Mouse (Mus musculus) forebrain, embryonic 11.5 days (tissue): ENCODE results near the gene Card14. TPM values are rescaled to one million over a fixed set of nuclear protein-coding genes. Genes with fewer than 3 reads are reported as not detected.
A peak's percentile ranks its signal among the peaks of the same experiment; 100 is the strongest.
"Not testable (repeated sequence)": the region's sequence is repeated elsewhere in the genome, so short reads cannot be mapped to it uniquely, and the experiment has no call there.

Source experiments
- ATAC-seq: fragments of 200-750 bp; cut with Nextera tagmentation; replicated peaks from 2 replicates; pipeline ENCODE4 v1.8.0; 2017; ENCODE audit warnings: moderate TSS enrichment; ENCODE audit not compliant: low FRiP score
- DNase-seq: peaks from one replicate; pipeline ENCODE4 v3.0.0-alpha.2; 2017; ENCODE audit warnings: low spot score
- H3K27ac ChIP-seq: fragments of 300-500 bp; sonication (generic); 2 replicates; pipeline ENCODE4 v1.5.1; 2014; ENCODE audit warnings: low read depth, low read length
- H3K27me3 ChIP-seq: fragments of 300-500 bp; sonication (generic); 2 replicates; pipeline ENCODE4 v1.6.1; 2014; ENCODE audit warnings: mild to moderate bottlenecking, low read length, mixed read lengths; ENCODE audit not compliant: control insufficient read depth, insufficient read depth
- H3K36me3 ChIP-seq: fragments of 300-500 bp; sonication (generic); 2 replicates; pipeline ENCODE4 v1.6.1; 2014; ENCODE audit warnings: mild to moderate bottlenecking, low read length, moderate library complexity, mixed read lengths; ENCODE audit not compliant: control insufficient read depth, insufficient read depth
- H3K4me1 ChIP-seq: fragments of 300-500 bp; sonication (generic); replicated peaks from 2 replicates; pipeline ENCODE4 v1.6.1; 2014; ENCODE audit warnings: low read length, mixed read lengths; ENCODE audit not compliant: control insufficient read depth, insufficient read depth
- H3K4me2 ChIP-seq: fragments of 300-500 bp; sonication (generic); 2 replicates; pipeline ENCODE4 v1.6.1; 2014; ENCODE audit warnings: low read depth, mild to moderate bottlenecking, low read length, moderate library complexity, mixed read lengths; ENCODE audit not compliant: severe bottlenecking
- H3K4me3 ChIP-seq: fragments of 300-500 bp; sonication (generic); 2 replicates; pipeline ENCODE4 v1.5.1; 2014; ENCODE audit warnings: low read depth, low read length
- H3K9ac ChIP-seq: fragments of 300-500 bp; sonication (generic); 2 replicates; pipeline ENCODE4 v1.6.1; 2014; ENCODE audit warnings: low read length
- H3K9me3 ChIP-seq: fragments of 300-500 bp; sonication (generic); 2 replicates; pipeline ENCODE4 v1.6.1; 2016; ENCODE audit warnings: low read length, mixed read lengths; ENCODE audit not compliant: control insufficient read depth
- WGBS: fragments of 180-500 bp; shearing (Covaris S2); extraction: QIAGEN DNeasy Blood & Tissue Kit; methylation state at CpG from one replicate; pipeline ENCODE4 v1.1.7; 2014; 5-methylcytosine and 5-hydroxymethylcytosine counted together
- polyA plus RNA-seq: library from polyadenylated mRNA; unstranded; fragments of >200 nt; fragmentation: Nextera tagmentation; extraction: Ambion mirVana; gene quantifications from 2 replicates; pipeline ENCODE4 v1.2.1, GENCODE M21; 2014

Card14 gene
- polyA plus RNA-seq, 1 experiment from 2014 or later = not detected

DNA sequence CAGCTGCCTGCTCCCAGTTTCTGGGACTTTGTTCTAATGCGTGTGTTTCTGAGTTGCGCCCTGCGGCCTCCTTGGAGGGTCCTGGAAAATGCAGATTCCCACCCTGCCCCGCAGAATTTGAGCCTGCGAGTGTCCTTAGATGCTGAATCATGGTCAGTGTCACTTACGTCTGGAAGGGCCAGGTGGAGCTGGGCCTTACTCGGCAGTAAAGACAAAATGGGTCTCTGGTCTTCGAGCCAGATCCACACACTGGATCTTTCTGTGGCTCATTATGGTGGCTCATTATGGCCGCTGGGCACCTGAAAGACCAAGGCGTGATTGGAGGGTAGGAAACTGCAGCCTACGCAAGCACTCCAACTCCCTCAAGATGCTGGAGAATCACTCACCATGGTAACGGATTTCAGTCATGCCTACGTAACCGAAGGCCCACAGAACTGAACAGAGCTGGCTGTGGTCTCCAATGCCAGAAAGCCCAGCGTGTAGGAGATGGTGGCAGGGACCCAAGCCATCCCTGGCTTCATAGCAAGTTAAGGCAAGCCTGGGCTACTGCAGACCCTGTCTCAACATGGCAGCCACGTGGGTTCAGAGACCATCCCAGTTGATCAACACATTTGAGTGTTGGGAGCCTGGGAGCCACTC lies 38.9 kb upstream of the Card14 start:
- H3K27ac ChIP-seq = no peak overlapping the region
- peak overlapping the region; percentile 96 for H3K4me2 ChIP-seq
- no peak for DNase-seq
- H3K27me3 ChIP-seq = no peaks in the 10 kb centered on the region
- 82% methylated on average over 16 of the region's 16 CpGs for WGBS
- peak overlapping the region; percentile 57 for H3K4me3 ChIP-seq
- no peaks in the 10 kb centered on the region for H3K36me3 ChIP-seq
- no peak for ATAC-seq
- no peaks in the 10 kb centered on the region for H3K9me3 ChIP-seq
- peaks cover 6% of the 10 kb centered on the region for H3K4me1 ChIP-seq
- H3K9ac ChIP-seq = peak overlapping the region; percentile 61

DNA sequence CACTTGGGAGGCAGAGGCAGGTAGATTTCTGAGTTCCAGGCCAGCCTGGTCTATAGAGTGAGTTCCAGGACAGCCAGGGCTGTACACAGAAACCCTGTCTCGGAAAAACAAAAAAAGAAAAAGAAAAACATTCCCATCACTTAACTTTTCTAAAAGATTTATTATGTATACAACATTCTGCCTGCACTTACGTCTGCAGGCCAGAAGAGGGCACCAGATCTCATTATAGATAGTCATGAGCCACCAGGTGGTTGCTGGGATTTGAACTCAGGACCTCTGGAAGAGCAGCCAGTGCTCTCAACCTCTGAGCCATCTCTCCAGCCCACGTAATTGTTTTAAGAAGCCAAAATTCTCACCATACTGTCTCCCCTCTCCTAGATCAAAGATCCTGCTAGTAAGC lies 35.1 kb upstream of the Card14 start:
- not testable (repeated sequence) for H3K36me3 ChIP-seq

DNA sequence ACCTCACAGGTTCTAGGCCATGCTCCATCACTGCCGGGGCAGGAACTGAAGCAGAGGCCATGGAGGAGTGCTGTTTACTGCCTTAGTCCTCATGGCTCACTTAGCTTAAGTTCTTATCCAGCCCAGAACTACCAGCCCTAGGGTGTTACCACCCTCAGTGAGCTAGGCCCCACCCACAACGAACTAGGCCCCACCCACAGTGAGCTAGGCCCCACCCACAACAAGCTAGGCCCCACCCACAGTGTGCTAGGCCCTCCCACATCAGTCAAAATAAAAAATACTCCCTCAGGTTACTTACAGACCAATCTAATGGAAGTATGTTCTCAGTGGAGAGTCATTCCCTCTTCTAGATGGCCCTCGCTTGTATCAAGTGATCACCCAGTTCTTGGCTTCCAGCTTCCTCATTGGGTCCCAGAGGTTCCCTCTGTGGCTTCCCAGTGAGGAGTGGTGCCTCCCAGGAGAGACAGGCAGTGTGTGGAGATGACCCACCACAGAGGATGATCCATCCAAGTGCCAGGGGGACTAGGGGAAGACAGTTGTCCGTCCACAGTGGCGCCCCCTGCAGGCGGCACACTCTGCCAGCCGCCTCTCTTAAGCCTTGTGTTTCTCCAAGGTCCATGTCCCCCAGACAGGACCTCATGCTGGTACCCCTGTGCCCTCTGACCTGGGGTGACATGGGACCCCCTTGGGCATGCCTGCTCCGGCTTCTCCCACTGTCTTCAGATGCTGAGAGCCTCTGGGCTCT lies 34.2 kb upstream of the Card14 start:
- no peak overlapping the region for H3K4me3 ChIP-seq
- no peak overlapping the region for H3K27ac ChIP-seq
- H3K27me3 ChIP-seq = no peaks in the 10 kb centered on the region
- no peak for ATAC-seq
- H3K4me1 ChIP-seq = peaks cover 2% of the 10 kb centered on the region; the same call in 1 of the 2 replicates
- H3K9ac ChIP-seq = no peak overlapping the region
- no peaks in the 10 kb centered on the region for H3K36me3 ChIP-seq
- DNase-seq = no peak
- H3K9me3 ChIP-seq = no peaks in the 10 kb centered on the region
- no peak overlapping the region for H3K4me2 ChIP-seq
- 90% methylated on average over 8 of the region's 8 CpGs for WGBS

More for the DNA sequence above, 35.1 kb upstream of the Card14 start:
- ATAC-seq, H3K4me3 ChIP-seq, H3K27ac ChIP-seq, DNase-seq, H3K4me1 ChIP-seq, H3K4me2 ChIP-seq, H3K27me3 ChIP-seq, H3K9ac ChIP-seq, H3K9me3 ChIP-seq: not testable (repeated sequence)
- 53% methylated on average over 3 of the region's 3 CpGs for WGBS

DNA sequence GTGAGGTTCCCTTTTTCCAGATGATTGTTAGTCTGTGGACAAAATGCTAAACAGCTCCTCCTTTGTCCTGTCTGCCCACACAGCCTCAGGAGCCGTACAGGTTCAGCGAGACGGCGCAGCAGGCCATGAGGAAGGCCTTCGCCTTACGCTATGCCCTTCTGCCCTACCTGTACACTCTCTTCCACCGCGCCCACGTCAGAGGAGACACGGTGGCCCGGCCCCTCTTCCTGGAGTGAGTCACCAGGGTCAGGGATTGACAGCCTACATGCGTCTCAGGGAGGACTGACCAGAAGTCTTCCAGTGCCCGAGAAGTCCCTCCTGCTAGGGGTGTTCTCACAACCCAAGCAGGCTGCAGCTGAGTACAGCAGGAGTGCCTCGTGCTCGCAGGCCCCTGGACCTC lies 26.5 kb upstream of the Card14 start:
- Histone ChIP-seq H3K27me3 (no peaks in the 10 kb centered on the region), H3K4me3 (no peak overlapping the region), H3K4me1 (no peaks in the 10 kb centered on the region), H3K4me2 (no peak overlapping the region), H3K9me3 (no peaks in the 10 kb centered on the region), H3K36me3 (no peaks in the 10 kb centered on the region), H3K9ac (no peak overlapping the region), H3K27ac (no peak overlapping the region)
- no peak for ATAC-seq
- 89% methylated on average over 15 of the region's 15 CpGs for WGBS
- DNase-seq = no peak

DNA sequence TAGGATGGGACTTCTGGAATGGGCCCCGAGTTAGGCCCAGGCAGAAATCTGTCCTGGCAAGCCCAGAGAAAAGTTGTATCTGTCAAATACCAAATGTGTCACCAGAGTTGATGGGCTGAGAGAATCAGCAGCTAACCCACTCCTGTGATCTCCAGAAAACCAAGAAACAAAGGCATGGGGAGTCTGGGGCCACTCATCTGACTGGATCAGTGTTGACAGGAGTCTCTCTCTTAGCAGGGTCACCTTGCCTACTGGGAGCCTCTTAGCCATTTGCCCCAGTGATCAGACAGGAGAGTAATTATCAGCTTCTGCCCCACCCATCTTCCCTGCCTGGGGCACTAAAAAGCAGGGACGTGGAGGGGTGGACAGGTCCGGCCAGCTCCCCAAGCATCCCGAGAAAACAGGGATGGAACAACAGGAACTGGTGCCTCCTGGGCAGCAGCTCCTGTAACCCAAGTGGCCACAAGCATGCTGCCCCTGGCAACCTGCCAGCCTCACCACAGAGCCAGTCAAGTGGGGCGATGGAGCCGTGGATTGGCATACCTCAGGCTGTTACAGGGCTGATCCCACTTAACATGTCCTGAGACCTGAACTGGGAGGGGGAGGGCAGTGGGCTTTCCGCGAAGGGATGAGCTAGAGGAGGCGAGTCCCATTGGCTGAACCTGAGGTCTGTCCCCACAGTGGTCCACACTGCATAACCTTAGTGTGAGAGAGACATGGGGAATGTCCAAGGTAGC lies 21.6 kb upstream of the Card14 start:
- no peak overlapping the region for H3K9ac ChIP-seq
- WGBS = 78% methylated on average over 9 of the region's 9 CpGs
- peaks cover 8% of the 10 kb centered on the region; the same call in 1 of the 2 replicates for H3K36me3 ChIP-seq
- DNase-seq (no peak), ATAC-seq (no peak)
- H3K4me1 ChIP-seq = no peaks in the 10 kb centered on the region
- H3K27me3 ChIP-seq = no peaks in the 10 kb centered on the region
- no peak overlapping the region for H3K4me3 ChIP-seq
- no peak overlapping the region for H3K4me2 ChIP-seq
- no peak overlapping the region; the same call in 1 of the 2 replicates for H3K27ac ChIP-seq
- no peaks in the 10 kb centered on the region for H3K9me3 ChIP-seq

DNA sequence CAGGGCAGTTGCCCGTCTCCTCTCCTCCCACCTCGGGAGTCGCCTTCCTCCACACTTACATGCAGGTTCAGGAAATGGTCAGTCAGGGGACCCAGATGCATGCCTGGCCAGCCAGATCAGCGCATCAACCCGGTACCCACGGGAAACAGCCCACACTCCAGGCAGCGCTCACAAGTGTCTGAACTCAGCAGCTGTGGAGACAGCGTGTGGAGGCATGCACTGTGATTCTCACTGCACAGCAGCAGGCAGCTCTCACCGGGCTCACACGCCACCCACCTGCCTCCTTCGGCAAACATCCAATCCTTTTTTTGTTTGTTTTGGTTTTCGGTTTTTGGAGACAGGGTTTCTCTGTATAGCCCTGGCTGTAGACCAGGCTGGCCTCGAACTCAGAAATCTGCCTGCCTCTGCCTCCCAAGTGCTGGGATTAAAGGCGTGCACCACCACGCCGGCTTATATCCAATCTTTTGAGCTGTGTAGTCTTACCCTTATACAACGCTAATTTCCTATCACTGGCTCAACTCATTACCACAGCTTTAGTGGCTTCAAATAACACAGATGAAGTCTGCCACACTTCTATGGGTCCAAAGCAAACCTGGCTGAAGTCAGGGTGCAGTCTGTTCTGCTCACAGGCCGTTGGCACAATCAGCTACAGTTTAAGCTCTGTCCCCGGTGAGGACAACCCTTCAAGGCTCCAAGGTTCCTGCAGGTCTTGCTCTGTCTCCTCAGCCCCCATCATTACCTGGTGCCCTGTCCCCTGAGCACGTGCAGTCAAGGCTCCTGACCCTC lies 20.2 kb upstream of the Card14 start:
- no peak overlapping the region for H3K9ac ChIP-seq
- DNase-seq (no peak), ATAC-seq (no peak)
- no peaks in the 10 kb centered on the region for H3K27me3 ChIP-seq
- H3K4me2 ChIP-seq = no peak overlapping the region
- H3K27ac ChIP-seq = no peak overlapping the region
- H3K36me3 ChIP-seq = peaks cover 14% of the 10 kb centered on the region; the same call in 1 of the 2 replicates
- no peaks in the 10 kb centered on the region for H3K9me3 ChIP-seq
- WGBS = 94% methylated on average over 20 of the region's 20 CpGs
- no peaks in the 10 kb centered on the region for H3K4me1 ChIP-seq
- no peak overlapping the region for H3K4me3 ChIP-seq

DNA sequence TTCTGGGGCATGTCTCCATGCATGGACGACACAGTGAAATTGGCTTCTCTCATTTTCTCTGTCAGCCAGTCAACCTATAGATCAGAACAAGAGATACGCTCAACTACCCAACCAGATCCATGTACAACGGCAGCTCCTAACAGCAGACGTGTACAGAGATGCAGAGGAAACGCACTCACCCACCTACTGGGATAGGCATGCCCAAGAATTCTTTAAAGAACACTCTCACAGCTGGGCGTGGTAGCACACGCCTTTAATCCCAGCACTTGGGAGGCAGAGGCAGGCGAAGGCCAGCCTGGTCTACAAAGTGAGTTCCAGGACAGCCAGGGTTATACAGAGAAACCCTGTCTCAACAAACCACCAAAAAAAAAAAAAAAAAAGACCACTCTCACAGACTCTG lies 14.7 kb upstream of the Card14 start:
- not testable (repeated sequence) for H3K9me3 ChIP-seq, H3K27me3 ChIP-seq, H3K4me2 ChIP-seq, H3K27ac ChIP-seq, ATAC-seq, DNase-seq, H3K4me1 ChIP-seq, H3K9ac ChIP-seq, H3K4me3 ChIP-seq
- H3K36me3 ChIP-seq = peaks cover 44% of the 10 kb centered on the region
- WGBS = 95% methylated on average over 8 of the region's 8 CpGs

DNA sequence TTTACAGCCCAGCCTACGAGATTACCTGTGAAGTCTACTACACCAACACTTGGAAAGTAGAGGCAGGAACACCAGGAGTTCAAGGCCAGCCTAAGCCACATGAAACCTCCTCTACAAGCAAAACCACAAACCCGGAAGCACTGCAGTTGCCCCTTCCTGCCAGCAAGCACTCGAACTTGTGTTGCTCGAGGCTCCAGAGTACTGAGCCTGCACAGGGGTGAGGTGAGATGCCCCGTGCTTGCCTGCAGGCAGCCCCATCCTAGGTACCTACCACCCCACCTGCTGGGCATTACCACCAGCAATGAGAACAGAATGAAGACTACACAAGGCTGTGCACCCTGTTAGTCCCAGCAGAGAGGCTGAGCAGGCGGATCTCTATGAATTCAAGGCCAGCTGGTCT lies 9.6 kb upstream of the Card14 start:
- Histone ChIP-seq H3K9ac (0 out of 2 replicates have a peak overlapping the region, but pooled peaks have one; percentile 96), H3K27me3 (no peaks in the 10 kb centered on the region), H3K4me2 (0 out of 2 replicates have a peak overlapping the region, but pooled peaks have one; percentile 24), H3K4me3 (no peak overlapping the region), H3K27ac (no peak overlapping the region), H3K9me3 (no peaks in the 10 kb centered on the region), H3K36me3 (peaks cover 30% of the 10 kb centered on the region), H3K4me1 (peaks cover 9% of the 10 kb centered on the region)
- ATAC-seq (no peak), DNase-seq (no peak)
- WGBS = 89% methylated on average over 6 of the region's 6 CpGs
